In the genomic region with DNA sequence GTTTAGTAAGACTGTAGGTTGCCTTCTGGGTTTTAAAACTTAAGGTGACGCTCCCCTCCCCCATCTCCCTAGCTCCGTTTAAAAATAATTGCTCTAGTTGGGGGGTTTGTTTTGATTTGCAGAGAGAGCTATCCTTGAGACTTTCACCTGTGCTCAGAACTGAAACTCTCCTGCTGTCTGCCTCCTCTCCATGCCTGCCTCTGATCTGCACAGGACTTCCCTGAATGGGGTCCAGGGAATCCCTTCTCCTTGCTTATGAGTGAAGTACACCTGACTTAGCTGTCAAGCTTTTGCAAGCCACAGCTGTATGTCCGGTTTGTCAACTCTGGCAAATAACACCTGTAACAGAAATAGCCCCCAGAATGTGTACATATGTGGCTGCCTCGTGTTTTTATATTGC, we compare ENCODE assay signal across 8 mouse cellular contexts. TPM values are rescaled to one million over a fixed set of nuclear protein-coding genes. Genes with fewer than 3 reads are reported as not detected.
DNase-seq lines count a peak whose midpoint lies in the region; ATAC-seq and TF ChIP-seq lines count a peak whose summit lies in the region.

No protein-coding gene starts in this region.

- H3K27ac ChIP-seq in embryonic facial prominence, embryonic 12.5 days = no peak overlapping the region; the same call in 1 of the 2 replicates

- TF ChIP-seq POLR2A in lung, adult 2 months (IDR thresholded peaks at IDR 0.05; ENCODE audit: borderline replicate concordance, extremely low read depth, low read depth, low read length) = no peak

- H3K27me3 ChIP-seq in embryonic facial prominence, embryonic 12.5 days = no peaks in the 10 kb centered on the region
- H3K27me3 ChIP-seq in splenic B cell, adult 2 months (ENCODE audit: control insufficient read depth, insufficient read depth, low read length, poor library complexity, severe bottlenecking) = no peaks in the 10 kb centered on the region

- TF ChIP-seq CTCF in lung, adult 2 months (IDR thresholded peaks at IDR 0.05; ENCODE audit: insufficient read depth, low read length) = no peak

- no peak overlapping the region for H3K9ac ChIP-seq in embryonic facial prominence, embryonic 12.5 days

- peak overlapping the region; percentile 93 for H3K4me2 ChIP-seq in embryonic facial prominence, embryonic 12.5 days (replicated peaks)

- H3K9me3 ChIP-seq in embryonic facial prominence, embryonic 12.5 days = 0 out of 2 replicates have a peak, but pooled peaks cover 3% of the 10 kb centered on the region

- 32% methylated on average over 4 of the region's 4 CpGs for WGBS in embryonic facial prominence, embryonic 12.5 days
- WGBS in lung, adult 2 months = 27% methylated on average over 4 of the region's 4 CpGs

- peak overlapping the region; percentile 51; the same call in 1 of the 2 replicates for H3K4me3 ChIP-seq in embryonic facial prominence, embryonic 12.5 days
- peak overlapping the region; percentile 73 for H3K4me3 ChIP-seq in lung, adult 2 months (replicated peaks; ENCODE audit: extremely low read depth, low read depth, low read length)

- no peak for ATAC-seq in embryonic facial prominence, embryonic 12.5 days (ENCODE audit: insufficient number of reproducible peaks, insufficient read depth, low FRiP score, low TSS enrichment)
- ATAC-seq in inflammation-experienced regulatory T-cells, adult 6 months = peak; percentile 4

- DNase-seq in kidney, adult 11 months = peak; percentile 37
- DNase-seq in kidney, adult 9 months = no peak
- DNase-seq in lung, adult 2 months = no peak
- peak; percentile 15 for DNase-seq in splenic B cell, adult 2 months (ENCODE audit: low read depth, low spot score)
- DNase-seq in urinary bladder, postnatal 36 days (ENCODE audit: low spot score in 2 of 2) = no peak
- no peak for DNase-seq in left cerebral cortex, adult 8-10 months (ENCODE audit: low spot score in 2 of 2)

- peaks cover 7% of the 10 kb centered on the region for H3K4me1 ChIP-seq in embryonic facial prominence, embryonic 12.5 days
- peaks cover 7% of the 10 kb centered on the region; the same call in 1 of the 2 replicates for H3K4me1 ChIP-seq in lung, adult 2 months (ENCODE audit: control insufficient read depth, insufficient read depth, low read length)

- no peaks in the 10 kb centered on the region for H3K36me3 ChIP-seq in embryonic facial prominence, embryonic 12.5 days
- H3K36me3 ChIP-seq in splenic B cell, adult 2 months (ENCODE audit: control insufficient read depth, insufficient read depth, low read length, poor library complexity, severe bottlenecking) = no peaks in the 10 kb centered on the region

RNA-seq across cellular contexts. Expression of gene Smpdl3a, which starts 1.4 kb away (rescaled TPM):
- polyA plus RNA-seq in embryonic facial prominence, embryonic 12.5 days (2016; fragmentation: Nextera tagmentation; extraction: Ambion mirVana) = 10.5 and 10.7 TPM in 2 replicates
- 100 to 1,000 TPM; 110 to 180 (median 175) TPM for polyA plus RNA-seq in inflammation-experienced regulatory T-cells, adult 6 months (2017; shearing (Covaris generic))
- 167 and 190 TPM in 2 replicates for polyA plus RNA-seq in lung, adult 2 months (2012; rRNA removed)
- 10 to 100 TPM; 21.6 to 28.5 (median 25.5) TPM for total RNA-seq in left cerebral cortex, adult 8-10 months (2022)

RNA-seq across cellular contexts. Expression of gene Fabp7, which starts 10.9 kb away (rescaled TPM):
- 151 and 196 TPM in 2 replicates for polyA plus RNA-seq in embryonic facial prominence, embryonic 12.5 days (2016; fragmentation: Nextera tagmentation; extraction: Ambion mirVana)
- not detected for polyA plus RNA-seq in inflammation-experienced regulatory T-cells, adult 6 months (2017; shearing (Covaris generic))
- 0.26 TPM in 1 of 2 replicates, not detected in the other for polyA plus RNA-seq in lung, adult 2 months (2012; rRNA removed)
- 10 to 100 TPM; 42.1 to 58.5 (median 47.4) TPM for total RNA-seq in left cerebral cortex, adult 8-10 months (2022)

Comparison
In these comparisons a context has a peak if more than half of its experiments do, and no peak if none do; other contexts are left out.
1. DNase-seq: peak in kidney, adult 11 months (single experiment) and splenic B cell, adult 2 months (single experiment); none in kidney, adult 9 months (single experiment), lung, adult 2 months (single experiment), urinary bladder, postnatal 36 days (0 of 2) and left cerebral cortex, adult 8-10 months (0 of 2).
2. RNA of gene Fabp7, which starts 10.9 kb away (polyA plus RNA-seq): 151 to 196 TPM in embryonic facial prominence, embryonic 12.5 days; 0.26 TPM in lung, adult 2 months and not detected in inflammation-experienced regulatory T-cells, adult 6 months; every median in the first group is over 100 times any median in the second.